Mouse (Mus musculus) left cerebral cortex, postnatal 14 days (tissue): ENCODE data around the gene Zfp579. TPM values are rescaled to one million over a fixed set of nuclear protein-coding genes. Genes with fewer than 3 reads are reported as not detected.

Experiments used
- total RNA-seq, 2 experiments: library from RNA; stranded (reverse); gene quantifications; 2 replicates each; pipeline ENCODE4 v1.2.3; 2021

Gene Zfp579
- total RNA-seq, 2 experiments from 2014 or later = 33.8 to 36.3 TPM

Other genes with a start within 250 kb of the Zfp579 start
- 1 to 10 TPM; 5.1 to 5.7 TPM for gene Cox6b2, start 243.1 kb downstream of the Zfp579 start, total RNA-seq
- gene Fam71e2, start 224.9 kb downstream of the Zfp579 start, total RNA-seq = not detected
- gene Il11, start 213.3 kb downstream of the Zfp579 start, total RNA-seq = under 1 TPM; 0.18 to 0.55 TPM
- not detected for gene Tmem190, start 213.2 kb downstream of the Zfp579 start, total RNA-seq
- gene Tmem238, start 206.5 kb downstream of the Zfp579 start, total RNA-seq = 1 to 10 TPM; 2.7 to 4.4 TPM
- gene Rpl28, start 203.3 kb downstream of the Zfp579 start, total RNA-seq = 100 to 1,000 TPM; 480 to 489 TPM
- gene Ube2s, start 183.6 kb downstream of the Zfp579 start, total RNA-seq = 100 to 1,000 TPM; 115 to 145 TPM
- 100 to 1,000 TPM; 116 to 133 TPM for gene Shisa7, start 151.5 kb downstream of the Zfp579 start, total RNA-seq
- 1 to 10 TPM; 4.6 to 5.0 TPM for gene Isoc2b, start 125.9 kb downstream of the Zfp579 start, total RNA-seq
- 1 to 10 TPM; 7.5 to 8.6 TPM for gene Isoc2a, start 119.0 kb downstream of the Zfp579 start, total RNA-seq
- gene Gm36210, start 89.6 kb downstream of the Zfp579 start, total RNA-seq = under 1 TPM; 0.29 to 0.34 TPM
- 10 to 100 TPM; 14.5 to 16.3 TPM for gene Zfp628, start 80.9 kb downstream of the Zfp579 start, total RNA-seq
- 10 to 100 TPM; 86.6 to 92.4 TPM for gene Nat14, start 74.1 kb downstream of the Zfp579 start, total RNA-seq
- gene Ssc5d, start 70.4 kb downstream of the Zfp579 start, total RNA-seq = 1 to 10 TPM; 2.3 to 2.9 TPM
- under 1 TPM in 1 of 2 experiments, not detected in 1; 0.15 TPM for gene Sbk2, start 31.8 kb downstream of the Zfp579 start, total RNA-seq
- gene Sbk3, start 25.0 kb downstream of the Zfp579 start, total RNA-seq = under 1 TPM; 0.42 to 0.55 TPM
- gene Zfp524, start 18.3 kb upstream of the Zfp579 start, total RNA-seq = 1 to 10 TPM; 5.3 to 6.7 TPM
- 10 to 100 TPM; 24.9 to 25.3 TPM for gene Fiz1, start 18.5 kb upstream of the Zfp579 start, total RNA-seq
- gene Gm44973, start 19.3 kb upstream of the Zfp579 start, total RNA-seq = not detected
- 10 to 100 TPM; 34.1 to 35.2 TPM for gene Zfp865, start 24.2 kb upstream of the Zfp579 start, total RNA-seq
- 10 to 100 TPM; 65.7 to 68.5 TPM for gene Ccdc106, start 24.4 kb upstream of the Zfp579 start, total RNA-seq
- not detected for gene 4632433K11Rik, start 38.0 kb upstream of the Zfp579 start, total RNA-seq
- 1 to 10 TPM; 5.4 TPM for gene Zfp784, start 42.3 kb upstream of the Zfp579 start, total RNA-seq
- 10 to 100 TPM; 56.1 to 62.8 TPM for gene Zfp580, start 55.4 kb upstream of the Zfp579 start, total RNA-seq
- gene U2af2, start 66.0 kb upstream of the Zfp579 start, total RNA-seq = 100 to 1,000 TPM; 166 to 173 TPM
- gene Epn1, start 84.1 kb upstream of the Zfp579 start, total RNA-seq = 100 to 1,000 TPM; 429 to 432 TPM
- not detected for gene Rfpl4, start 120.8 kb upstream of the Zfp579 start, total RNA-seq
- gene Rasl2-9, start 129.8 kb upstream of the Zfp579 start, total RNA-seq = under 1 TPM in 1 of 2 experiments, not detected in 1; 0.35 TPM
- not detected for gene Vmn1r55, start 153.5 kb upstream of the Zfp579 start, total RNA-seq
- gene Vmn1r56, start 200.6 kb upstream of the Zfp579 start, total RNA-seq = not detected
- not detected for gene Vmn1r57, start 222.3 kb upstream of the Zfp579 start, total RNA-seq